Mouse (Mus musculus): ENCODE measurements at regions not wholly inside any gene's neighbourhood (a gene's known extent, or its start where the extent isn't known, plus 50 kb on each side); places are given as distances from the start of the nearest gene placed in this dataset.

- DNase-seq (ENCODE audit: low spot score in 2 of 2) = no peak
Observed at GRCm38 (mm10) chr5:112093905-112094571, 158.3 kb downstream of the Cryba4 start.

- DNase-seq (ENCODE audit: low spot score in 2 of 2) = no peak
Observed at GRCm38 (mm10) chr5:112098469-112099085, 153.7 kb downstream of the Cryba4 start.

DNA sequence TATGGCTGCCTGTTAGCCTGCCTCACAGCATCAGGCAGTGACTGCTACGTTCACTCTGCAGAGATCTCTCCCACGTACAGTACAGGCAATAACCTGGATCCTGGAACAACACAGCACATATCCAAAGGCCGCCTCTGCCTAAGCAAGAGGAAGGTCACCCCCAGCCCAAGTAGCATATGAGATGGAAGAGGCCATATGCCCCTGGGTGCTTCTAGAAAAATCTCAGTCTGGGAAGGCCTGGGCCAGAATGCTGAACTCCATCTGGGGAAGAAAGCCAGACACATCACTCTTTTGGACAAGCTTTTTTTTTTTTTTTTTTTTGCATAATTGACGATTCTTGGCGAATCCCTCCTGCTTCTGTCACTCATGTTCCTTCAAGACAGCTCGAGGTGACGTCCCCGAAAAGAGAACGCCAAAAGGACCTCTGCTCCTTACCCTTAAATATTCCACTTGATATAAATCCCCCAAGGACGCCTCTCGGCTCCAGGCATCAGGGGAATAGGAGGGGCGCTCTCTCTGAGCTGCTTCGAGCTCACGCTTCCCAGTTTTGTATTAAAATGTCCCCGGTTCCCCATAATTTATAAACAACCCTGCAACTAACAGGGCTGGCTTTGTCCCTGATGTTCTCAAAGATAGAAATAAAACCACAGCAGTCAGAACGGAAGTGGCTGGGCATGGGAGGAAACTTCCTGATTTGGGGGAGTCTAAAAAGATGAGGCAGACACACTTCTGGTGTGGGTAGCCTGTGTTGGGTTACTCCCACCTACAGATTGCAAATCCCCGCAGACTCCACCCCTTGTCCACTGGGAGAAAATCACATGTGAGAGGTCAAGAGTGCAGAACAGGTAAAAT, 150.4 kb downstream of the Cryba4 start:
- no peak for DNase-seq (ENCODE audit: low spot score in 2 of 2)

DNA sequence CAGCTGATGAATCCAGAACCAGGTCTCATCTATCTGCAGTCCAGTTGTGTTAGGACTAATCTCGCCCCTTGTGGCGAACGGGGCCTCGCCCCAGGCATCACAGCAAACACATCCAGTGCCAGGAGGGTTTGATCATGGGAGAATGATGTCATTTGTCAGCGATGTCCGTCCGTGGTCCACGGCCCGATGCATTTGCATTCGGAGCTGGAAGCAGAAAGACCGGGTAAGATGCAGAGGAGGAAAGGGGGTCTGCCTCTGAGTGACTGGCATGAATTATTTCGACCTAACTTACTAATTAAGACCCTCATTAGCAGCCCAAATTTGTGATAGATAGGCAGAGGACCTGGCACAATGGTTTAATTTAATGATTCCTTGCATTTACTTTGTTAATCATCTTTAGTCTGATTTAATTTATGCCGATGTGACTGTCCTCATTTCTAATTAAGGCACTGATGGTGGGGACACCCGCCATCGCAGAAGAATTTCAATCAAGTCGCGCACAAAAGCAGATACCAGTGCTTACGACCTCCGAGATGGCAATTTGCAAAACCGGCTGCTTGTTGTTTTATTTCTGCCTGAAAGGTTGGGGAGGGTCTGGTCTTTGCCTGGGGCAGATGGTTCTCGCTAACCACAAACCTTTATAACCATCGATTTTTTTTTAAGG, 141.9 kb downstream of the Cryba4 start:
- no peak for DNase-seq (ENCODE audit: low spot score in 2 of 2)

DNA sequence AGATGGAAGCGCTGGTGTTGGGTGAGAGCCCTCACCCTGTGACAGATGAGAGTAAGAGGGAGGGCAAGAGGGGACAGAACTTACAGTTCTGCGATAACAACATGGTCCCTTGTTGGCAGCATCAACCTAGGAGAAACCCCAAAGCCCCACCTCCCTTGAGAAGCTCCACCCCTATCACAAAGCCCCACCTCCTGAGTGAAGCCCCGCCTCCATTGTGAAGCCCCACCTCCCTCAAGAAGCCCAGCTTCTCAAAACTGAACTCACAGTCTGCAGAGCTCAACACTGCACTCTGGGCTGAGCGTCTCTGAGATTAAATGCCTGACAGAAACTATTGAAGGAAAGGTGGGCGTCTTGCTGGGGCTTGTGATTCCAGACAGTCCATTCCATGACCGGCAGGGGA, 131.6 kb downstream of the Cryba4 start:
- no peak for DNase-seq (ENCODE audit: low spot score in 2 of 2)

DNA sequence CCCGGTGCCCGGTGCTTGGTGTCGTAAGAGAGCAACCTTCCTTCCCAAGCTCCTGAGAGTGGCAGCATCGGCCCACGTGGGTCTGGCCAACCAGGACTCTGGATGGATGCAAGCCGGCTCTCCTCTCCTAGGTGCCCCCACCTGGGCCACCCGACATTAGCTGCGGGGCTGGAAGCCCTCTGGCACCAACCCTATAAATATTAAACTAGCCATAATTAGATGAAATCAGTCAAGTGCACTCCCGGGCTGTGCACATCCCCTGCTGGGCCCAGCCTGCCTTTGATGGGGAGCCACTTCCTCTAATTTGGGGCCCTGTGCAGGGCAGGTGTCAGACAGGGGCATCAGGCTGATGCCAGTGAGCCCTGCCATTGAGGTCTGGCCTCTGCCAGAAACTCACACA, 130.8 kb downstream of the Cryba4 start:
- DNase-seq (ENCODE audit: low spot score in 2 of 2) = no peak

GRCm38 (mm10) chr5:112122581-112122980, 129.7 kb downstream of the Cryba4 start:
- DNase-seq (ENCODE audit: low spot score in 2 of 2) = no peak

- DNase-seq (ENCODE audit: low spot score in 2 of 2) = no peak
Observed at GRCm38 (mm10) chr5:112127171-112127570, 125.1 kb downstream of the Cryba4 start.

GRCm38 (mm10) chr5:112132746-112133145, 119.6 kb downstream of the Cryba4 start:
- DNase-seq (ENCODE audit: low spot score in 2 of 2) = no peak

- no peak for DNase-seq (ENCODE audit: low spot score in 2 of 2)
Observed at GRCm38 (mm10) chr5:112133688-112134573, 118.4 kb downstream of the Cryba4 start.

DNA sequence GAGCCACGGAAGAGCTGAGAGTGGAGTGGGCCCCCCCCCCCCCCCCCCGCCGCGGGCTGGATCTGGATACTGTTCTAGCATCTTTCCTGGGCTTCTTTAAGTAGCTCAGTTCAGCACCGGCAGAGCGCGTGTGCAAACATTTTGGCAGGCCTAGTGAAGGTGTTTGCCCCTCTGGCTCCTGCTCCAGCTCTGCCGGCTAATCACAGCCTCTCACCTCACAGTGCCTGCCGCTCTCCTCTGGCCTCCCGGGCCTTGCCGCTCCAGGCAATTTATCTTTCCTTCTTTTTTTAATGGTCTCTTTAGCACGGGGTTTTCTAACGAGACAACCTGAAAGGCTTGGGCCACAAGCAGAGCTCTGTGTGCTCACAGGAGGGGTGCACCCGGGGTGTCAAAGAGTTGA, 115.7 kb downstream of the Cryba4 start:
- no peak for DNase-seq (ENCODE audit: low spot score in 2 of 2)

- DNase-seq (ENCODE audit: low spot score in 2 of 2) = no peak
Observed at GRCm38 (mm10) chr5:112138246-112138645, 114.1 kb downstream of the Cryba4 start.

- no peak for DNase-seq (ENCODE audit: low spot score in 2 of 2)
Observed at GRCm38 (mm10) chr5:112142731-112143130, 109.6 kb downstream of the Cryba4 start.

DNA sequence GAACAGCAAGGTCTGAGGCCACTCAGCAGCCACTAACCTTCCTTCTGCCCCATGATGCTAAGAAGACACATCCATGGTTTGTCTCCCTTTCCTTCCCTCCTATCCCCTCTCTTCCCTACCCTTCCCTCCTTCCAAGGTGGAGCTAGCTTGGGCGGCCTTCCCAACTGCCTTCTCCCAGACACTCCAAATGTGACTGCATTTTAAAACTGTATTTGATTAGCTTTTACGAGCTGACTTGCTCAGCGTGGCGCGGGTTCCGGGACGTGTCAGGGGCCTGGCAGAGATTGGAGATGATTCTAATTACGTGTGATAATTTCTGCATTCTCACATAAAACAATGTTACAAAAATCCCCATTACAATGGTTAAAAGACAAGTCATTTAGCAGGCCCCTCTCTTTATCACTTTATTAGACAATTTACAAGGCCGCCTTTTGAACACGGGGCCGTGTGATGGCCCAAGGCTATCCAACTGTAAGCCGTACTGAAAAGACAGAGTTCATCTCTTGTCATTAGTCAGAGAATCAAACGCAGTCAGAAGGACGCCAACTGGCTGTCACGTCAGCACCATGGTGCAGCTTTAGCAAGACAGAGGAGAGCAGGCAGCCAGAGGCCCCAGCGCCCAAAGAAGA, 108.2 kb downstream of the Cryba4 start:
- DNase-seq (ENCODE audit: low spot score in 2 of 2) = no peak

- peak; percentile 78 to 81 for DNase-seq (ENCODE audit: low spot score in 2 of 2)
Observed at GRCm38 (mm10) chr5:112153675-112154085, 98.6 kb downstream of the Cryba4 start.

DNA sequence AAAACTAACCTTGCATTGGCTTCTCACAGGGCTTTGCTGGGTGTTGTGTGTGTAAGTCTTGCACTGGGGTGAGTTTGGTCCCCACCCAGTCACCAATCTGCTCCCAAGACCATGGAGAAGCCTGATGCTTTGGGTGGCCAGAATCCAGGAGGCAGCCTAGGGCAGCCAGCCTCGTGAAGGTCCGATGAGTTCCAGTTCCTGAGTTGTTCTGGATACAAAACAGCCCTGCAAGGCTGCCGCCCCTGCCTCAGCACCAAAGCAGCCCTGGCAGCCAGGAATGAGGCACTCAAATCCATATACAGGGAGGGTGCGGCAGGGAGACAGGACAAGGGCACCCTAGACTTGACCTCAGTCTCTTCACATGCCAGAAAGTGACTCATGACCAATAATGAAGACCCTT, 97.7 kb downstream of the Cryba4 start:
- peak in 1 of 2 experiments; percentile 26 for DNase-seq (ENCODE audit: low spot score in 2 of 2)

GRCm38 (mm10) chr5:112155051-112155450, 97.3 kb downstream of the Cryba4 start:
- DNase-seq (ENCODE audit: low spot score in 2 of 2) = no peak

- no peak for DNase-seq (ENCODE audit: low spot score in 2 of 2)
Observed at GRCm38 (mm10) chr5:112156005-112156404, 96.3 kb downstream of the Cryba4 start.

DNA sequence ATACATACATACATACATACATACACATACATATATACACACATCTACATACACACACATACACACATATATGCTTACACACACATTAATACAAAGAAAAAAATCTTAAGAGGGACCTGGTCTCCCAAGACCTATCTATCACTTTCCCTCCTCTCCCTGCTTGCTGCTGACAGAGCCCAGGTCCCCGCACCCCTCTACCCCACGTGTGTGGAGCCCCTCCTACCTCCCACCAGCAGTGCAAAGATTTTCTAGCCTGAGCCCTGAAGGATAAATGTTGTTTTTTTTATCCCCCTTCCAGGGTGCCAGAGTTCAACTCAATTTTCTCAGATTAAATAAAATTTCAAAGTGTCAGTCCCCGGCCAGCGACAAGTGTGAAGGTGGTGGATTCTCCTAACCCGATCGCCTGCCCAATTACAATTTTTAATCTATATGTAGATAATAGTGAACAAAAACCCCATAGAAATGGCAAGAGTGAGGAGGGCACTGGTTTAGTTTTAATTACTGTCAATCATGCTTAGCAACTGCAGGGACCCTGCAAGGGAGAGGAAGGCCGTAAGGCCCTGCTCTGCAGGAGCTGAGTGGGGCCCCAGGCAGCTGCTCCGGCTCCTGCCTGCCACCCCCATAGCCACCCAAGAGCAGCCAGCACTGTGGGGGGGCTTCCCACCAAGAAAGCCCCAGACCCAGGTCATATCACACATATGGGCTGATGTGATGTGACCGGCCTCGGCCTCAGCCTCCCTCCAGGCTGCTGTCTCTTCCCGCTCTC, 85.7 kb downstream of the Cryba4 start:
- DNase-seq (ENCODE audit: low spot score in 2 of 2) = no peak

GRCm38 (mm10) chr5:112167790-112168189, 84.5 kb downstream of the Cryba4 start:
- no peak for DNase-seq (ENCODE audit: low spot score in 2 of 2)

Data from urinary bladder, postnatal 36 days (tissue).